14 mouse cellular contexts compared by ENCODE assay signal in genomic region chr11:21564681-21565405, GRCm38 (mm10).
"Had no signal": no experiment of that assay in that cellular context is flagged by ENCODE, and none has a peak within 500 bp of the region (broad histone marks: within the 10 kb centered on the region; RNA-seq: fewer than 3 reads in every experiment).

No protein-coding gene starts in this region.

- H3K9me3 ChIP-seq: limb, embryonic 13.5 days; liver, embryonic 12.5 days; midbrain, embryonic 10.5 days; neural tube, embryonic 15.5 days had no signal

- DNase-seq: kidney, postnatal 4 days; left cerebral cortex, postnatal 4 days; lung, embryonic 14.5 days; midbrain, embryonic 14.5 days; right cerebral cortex, adult 18-20 months; right cerebral cortex, postnatal 25 days; thymus, postnatal 4 days had no signal

- H3K4me3 ChIP-seq: layer of hippocampus, adult 2 months; limb, embryonic 13.5 days; liver, embryonic 12.5 days; midbrain, embryonic 10.5 days; myocyte; neural tube, embryonic 15.5 days had no signal

- H3K4me2 ChIP-seq: limb, embryonic 13.5 days; liver, embryonic 12.5 days; lung, embryonic 14.5 days; neural tube, embryonic 15.5 days had no signal

- H3K27me3 ChIP-seq: limb, embryonic 13.5 days; liver, embryonic 12.5 days; neural tube, embryonic 15.5 days had no signal

- H3K27ac ChIP-seq: layer of hippocampus, adult 2 months; limb, embryonic 13.5 days; liver, embryonic 12.5 days; midbrain, embryonic 10.5 days; neural tube, embryonic 15.5 days; stomach, postnatal 0 days had no signal

- ATAC-seq: liver, embryonic 12.5 days had no signal

- H3K9ac ChIP-seq: limb, embryonic 13.5 days; liver, embryonic 12.5 days; lung, embryonic 14.5 days; neural tube, embryonic 15.5 days had no signal
